Mouse (Mus musculus) kidney, adult 2 months (tissue): ENCODE results near the gene Sept10.

ENCODE experiments used
- CTCF ChIP-seq: fragments of 200-500 bp; conservative IDR thresholded peaks from 2 replicates; pipeline ENCODE4 v1.5.1; 2011; ENCODE audit warnings: low read depth, mild to moderate bottlenecking, control low read depth, low read length, moderate library complexity, mixed read lengths; ENCODE audit not compliant: insufficient read depth, insufficient read length
- POLR2A ChIP-seq: fragments of 200-500 bp; IDR thresholded peaks from one replicate; pipeline ENCODE4 v1.6.1; 2011; ENCODE audit warnings: low read depth, low read length, control low read depth

GRCm38 (mm10) chr10:59152544-59153081, 69.0 kb downstream of the Sept10 start:
- TF ChIP-seq CTCF (no peak; the same call in 1 of the 2 replicates), POLR2A (no peak)
